Mouse (Mus musculus): ENCODE data around the gene Vps37d.

The Vps37d gene

DNA sequence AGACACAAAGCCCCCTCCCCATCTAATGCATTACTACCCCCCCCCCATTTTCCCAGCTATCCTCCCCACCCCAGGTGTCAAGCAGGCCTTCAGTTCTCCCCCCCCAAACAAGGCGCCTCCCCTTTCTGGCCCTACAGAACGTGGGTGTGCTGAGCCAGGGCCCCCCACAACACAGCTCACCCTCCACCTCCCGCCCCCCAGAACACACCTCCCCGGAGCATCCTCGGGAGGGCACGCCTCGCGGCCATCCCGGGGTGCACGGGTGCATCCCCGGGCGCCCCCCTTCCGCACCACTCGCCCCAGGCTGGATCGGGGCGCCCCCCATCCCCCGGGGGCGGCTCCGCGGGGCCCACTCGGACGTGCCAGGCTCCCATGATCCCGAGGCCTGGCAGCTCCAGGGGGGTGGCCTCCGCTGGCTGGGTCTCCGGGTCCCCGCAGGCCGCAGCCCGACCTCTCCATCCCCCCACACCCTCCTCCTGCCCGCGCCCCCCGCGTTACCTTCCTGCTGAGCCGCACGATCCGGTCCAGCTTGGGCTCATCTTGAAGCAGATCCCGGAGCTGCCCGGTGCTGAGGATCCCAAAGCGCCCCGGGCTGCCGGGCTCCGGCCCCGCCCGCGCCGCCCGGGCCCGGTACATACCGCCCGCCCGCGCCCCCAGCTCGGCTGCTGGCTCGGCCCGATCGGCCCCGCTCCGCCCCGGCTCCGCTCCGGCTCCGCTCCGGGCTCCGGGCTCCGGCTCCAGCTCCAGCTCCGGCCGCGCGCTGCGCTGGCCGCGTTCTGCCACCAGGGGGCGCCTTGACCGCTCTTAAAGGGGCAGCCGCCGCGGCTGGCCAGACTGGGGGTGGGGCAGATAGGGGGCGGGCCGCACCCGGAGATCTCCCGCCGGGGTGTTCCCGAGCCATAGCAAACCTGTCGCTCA lies at the start of gene Vps37d:
Gene Vps37d (minus strand): TSS at position 703 of the 918 bp plus-strand sequence.
- Histone ChIP-seq H3K4me1 (replicated peaks; ENCODE audit: low read depth, low read length) (peaks cover 46% of the 10 kb centered on the region), H3K27me3 (ENCODE audit: insufficient read depth, low read length) (peaks cover 47% of the 10 kb centered on the region), H3K36me3 (ENCODE audit: insufficient read depth, low read length) (no peaks in the 10 kb centered on the region), H3K4me3 (replicated peaks; ENCODE audit: low read length) (peak within 1 kb of the TSS; percentile 89), H3K9me3 (ENCODE audit: low read length) (peaks cover 5% of the 10 kb centered on the region; the same call in 1 of the 2 replicates)
- TF ChIP-seq POU5F1 (IDR thresholded peaks at IDR 0.05; ENCODE audit: borderline replicate concordance, low read length) = no peak
- no peak for TF ChIP-seq CTCF (conservative IDR thresholded peaks at IDR 0.05; ENCODE audit: low read length)
- TF ChIP-seq NANOG (IDR thresholded peaks at IDR 0.05; ENCODE audit: borderline replicate concordance, low read length) = no peak

DNA sequence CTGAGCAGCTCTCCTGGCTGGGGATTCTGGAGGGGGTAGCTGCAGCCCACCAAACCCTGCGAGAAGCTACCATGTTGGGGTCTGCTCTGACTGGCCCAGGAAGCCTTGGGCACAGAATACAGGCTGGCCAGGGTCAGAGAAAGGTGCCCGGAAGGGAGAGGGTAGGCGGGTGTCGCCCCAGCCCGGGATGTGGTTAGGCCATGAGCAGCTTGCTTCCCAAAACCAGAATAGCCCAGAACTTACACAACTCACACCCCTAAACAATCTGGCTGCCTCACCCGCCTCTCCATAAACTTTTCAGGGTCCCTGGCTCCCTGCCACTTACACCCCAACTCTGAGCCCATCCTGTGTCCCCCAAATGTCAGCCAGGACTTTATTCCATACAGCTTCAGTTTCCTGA lies 49.6 kb upstream of the Vps37d start:
- TF ChIP-seq CTCF (conservative IDR thresholded peaks at IDR 0.05; ENCODE audit: low read length) = no peak
- no peak for TF ChIP-seq POU5F1 (IDR thresholded peaks at IDR 0.05; ENCODE audit: borderline replicate concordance, low read length)
- no peak for TF ChIP-seq NANOG (IDR thresholded peaks at IDR 0.05; ENCODE audit: borderline replicate concordance, low read length)
- peaks cover 23% of the 10 kb centered on the region for H3K27me3 ChIP-seq (ENCODE audit: insufficient read depth, low read length)
- H3K9me3 ChIP-seq (ENCODE audit: low read length) = no peaks in the 10 kb centered on the region
- peaks cover 15% of the 10 kb centered on the region for H3K4me1 ChIP-seq (replicated peaks; ENCODE audit: low read depth, low read length)
- no peak overlapping the region for H3K4me3 ChIP-seq (replicated peaks; ENCODE audit: low read length)
- no peaks in the 10 kb centered on the region for H3K36me3 ChIP-seq (ENCODE audit: insufficient read depth, low read length)

DNA sequence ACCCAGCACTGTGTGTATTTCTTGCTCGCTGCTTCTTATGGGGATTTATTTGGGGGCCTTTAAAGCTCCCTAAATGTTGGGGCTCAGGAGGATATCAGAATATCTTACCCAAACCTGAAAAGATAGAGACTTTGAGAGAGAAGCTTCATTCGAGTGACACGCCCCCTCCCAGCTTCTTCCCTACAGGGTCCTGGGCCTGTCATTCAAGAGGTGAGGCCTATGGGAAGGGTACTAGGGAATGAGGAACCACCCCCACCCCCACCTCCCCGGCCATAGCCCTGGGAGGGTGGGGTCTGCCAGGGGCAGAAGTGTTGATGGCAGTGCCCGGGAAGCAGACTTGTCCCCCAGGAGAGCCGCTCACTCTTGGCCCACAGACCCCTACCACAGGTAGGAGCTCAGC lies 48.1 kb upstream of the Vps37d start:
- H3K27me3 ChIP-seq (ENCODE audit: insufficient read depth, low read length) = peaks cover 26% of the 10 kb centered on the region
- peaks cover 19% of the 10 kb centered on the region for H3K4me1 ChIP-seq (replicated peaks; ENCODE audit: low read depth, low read length)
- H3K36me3 ChIP-seq (ENCODE audit: insufficient read depth, low read length) = no peaks in the 10 kb centered on the region
- no peak overlapping the region for H3K4me3 ChIP-seq (replicated peaks; ENCODE audit: low read length)
- H3K9me3 ChIP-seq (ENCODE audit: low read length) = no peaks in the 10 kb centered on the region
- TF ChIP-seq NANOG (IDR thresholded peaks at IDR 0.05; ENCODE audit: borderline replicate concordance, low read length) (no peak), POU5F1 (IDR thresholded peaks at IDR 0.05; ENCODE audit: borderline replicate concordance, low read length) (no peak), CTCF (conservative IDR thresholded peaks at IDR 0.05; ENCODE audit: low read length) (no peak)

DNA sequence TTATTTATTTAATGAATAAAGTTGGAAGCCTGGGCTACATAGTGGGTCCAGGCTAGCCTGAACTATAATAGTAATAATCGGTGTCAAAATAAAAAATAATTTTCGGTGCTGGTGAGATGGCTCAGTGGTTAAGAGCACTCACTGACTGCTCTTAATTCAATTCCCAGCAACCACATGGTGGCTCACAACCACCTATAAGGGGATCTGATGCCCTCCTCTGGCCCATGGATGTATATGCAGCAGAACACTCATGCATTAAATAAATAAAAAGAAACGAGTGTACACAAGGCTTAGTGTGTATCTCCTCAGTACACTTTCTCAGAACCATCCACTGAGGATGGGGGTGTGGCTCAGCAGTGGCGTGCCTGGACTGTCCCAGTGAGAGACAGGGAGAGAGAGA lies 42.7 kb upstream of the Vps37d start:
- no peak for TF ChIP-seq POU5F1 (IDR thresholded peaks at IDR 0.05; ENCODE audit: borderline replicate concordance, low read length)
- TF ChIP-seq CTCF (conservative IDR thresholded peaks at IDR 0.05; ENCODE audit: low read length) = peak; percentile 36
- Histone ChIP-seq H3K36me3 (ENCODE audit: insufficient read depth, low read length) (no peaks in the 10 kb centered on the region), H3K27me3 (ENCODE audit: insufficient read depth, low read length) (peaks cover 26% of the 10 kb centered on the region), H3K9me3 (ENCODE audit: low read length) (no peaks in the 10 kb centered on the region), H3K4me3 (replicated peaks; ENCODE audit: low read length) (no peak overlapping the region), H3K4me1 (replicated peaks; ENCODE audit: low read depth, low read length) (peaks cover 37% of the 10 kb centered on the region)

DNA sequence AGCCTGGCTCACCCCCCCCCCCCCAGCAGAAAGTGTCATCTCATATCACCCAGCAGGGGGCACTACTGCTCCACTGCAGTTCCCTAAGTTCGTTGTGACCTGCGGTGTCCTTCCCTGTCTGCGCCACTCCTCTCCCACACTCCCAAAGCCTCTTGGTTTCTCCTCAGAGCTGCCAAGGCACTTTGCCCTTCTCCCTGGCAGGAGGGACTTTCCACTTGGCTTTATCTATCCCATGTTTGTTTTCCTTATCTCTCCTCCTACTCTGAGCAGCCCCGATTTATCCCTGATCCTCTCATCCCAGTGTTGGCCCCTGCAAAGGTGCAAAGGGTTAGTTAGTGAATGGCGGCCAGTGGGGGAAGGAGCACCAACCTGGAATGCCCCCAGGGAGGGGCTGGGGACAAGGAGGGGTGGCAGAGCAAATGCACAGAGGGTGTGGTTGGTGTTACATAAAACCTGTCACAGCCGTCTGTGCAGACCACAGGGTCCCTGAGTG lies 40.6 kb upstream of the Vps37d start:
- Histone ChIP-seq H3K4me3 (replicated peaks; ENCODE audit: low read length) (0 out of 2 replicates have a peak overlapping the region, but pooled peaks have one; percentile 29), H3K4me1 (replicated peaks; ENCODE audit: low read depth, low read length) (peaks cover 51% of the 10 kb centered on the region), H3K36me3 (ENCODE audit: insufficient read depth, low read length) (no peaks in the 10 kb centered on the region), H3K9me3 (ENCODE audit: low read length) (no peaks in the 10 kb centered on the region), H3K27me3 (ENCODE audit: insufficient read depth, low read length) (peaks cover 24% of the 10 kb centered on the region)
- TF ChIP-seq CTCF (conservative IDR thresholded peaks at IDR 0.05; ENCODE audit: low read length) (peak; percentile 76), POU5F1 (IDR thresholded peaks at IDR 0.05; ENCODE audit: borderline replicate concordance, low read length) (no peak)

DNA sequence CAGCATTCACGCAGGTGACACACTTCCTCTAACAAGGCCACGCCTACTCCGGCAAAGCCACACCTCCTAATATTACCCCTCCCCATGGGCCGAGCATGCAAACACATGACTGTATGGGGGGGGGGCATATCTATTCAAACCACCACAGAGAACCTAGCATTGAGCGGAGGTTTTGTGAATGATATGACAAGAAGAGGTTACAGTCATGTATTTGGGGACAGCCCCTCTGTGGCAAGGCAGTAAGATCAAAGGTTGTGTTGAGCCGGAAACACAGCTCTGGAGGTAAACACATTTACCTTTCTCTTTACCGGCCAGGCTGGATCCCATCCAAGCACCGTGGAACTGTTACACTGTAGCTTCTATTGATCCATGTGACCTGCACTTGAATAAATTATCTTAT lies 37.2 kb upstream of the Vps37d start:
- no peaks in the 10 kb centered on the region for H3K36me3 ChIP-seq (ENCODE audit: insufficient read depth, low read length)
- H3K4me1 ChIP-seq (replicated peaks; ENCODE audit: low read depth, low read length) = peaks cover 39% of the 10 kb centered on the region
- TF ChIP-seq NANOG (IDR thresholded peaks at IDR 0.05; ENCODE audit: borderline replicate concordance, low read length) = no peak
- no peak for TF ChIP-seq CTCF (conservative IDR thresholded peaks at IDR 0.05; ENCODE audit: low read length)
- no peak for TF ChIP-seq POU5F1 (IDR thresholded peaks at IDR 0.05; ENCODE audit: borderline replicate concordance, low read length)
- H3K4me3 ChIP-seq (replicated peaks; ENCODE audit: low read length) = no peak overlapping the region
- peaks cover 14% of the 10 kb centered on the region for H3K27me3 ChIP-seq (ENCODE audit: insufficient read depth, low read length)
- H3K9me3 ChIP-seq (ENCODE audit: low read length) = no peaks in the 10 kb centered on the region

DNA sequence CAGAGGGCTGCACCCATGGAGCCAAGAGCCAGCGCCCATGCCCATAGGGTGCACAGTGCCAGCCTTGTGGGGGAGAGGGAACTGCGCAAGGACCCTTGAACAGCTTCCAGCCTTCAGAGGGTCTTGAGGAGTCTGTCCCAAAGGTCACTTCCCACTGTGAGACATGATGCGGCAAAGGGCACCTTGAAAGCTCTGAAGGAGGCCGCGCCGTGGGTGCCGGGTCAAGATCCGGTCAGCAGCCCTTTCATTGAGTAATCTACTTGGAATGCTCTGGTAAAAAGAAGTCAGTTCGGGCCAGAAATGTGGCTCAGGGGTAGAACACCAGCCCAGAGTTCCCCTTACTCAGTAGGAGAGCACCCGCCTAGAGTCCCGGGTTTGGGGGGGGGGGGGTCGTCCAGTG lies 35.7 kb upstream of the Vps37d start:
- Histone ChIP-seq H3K4me1 (replicated peaks; ENCODE audit: low read depth, low read length) (peaks cover 35% of the 10 kb centered on the region), H3K27me3 (ENCODE audit: insufficient read depth, low read length) (peaks cover 28% of the 10 kb centered on the region), H3K9me3 (ENCODE audit: low read length) (no peaks in the 10 kb centered on the region), H3K36me3 (ENCODE audit: insufficient read depth, low read length) (no peaks in the 10 kb centered on the region), H3K4me3 (replicated peaks; ENCODE audit: low read length) (no peak overlapping the region)
- TF ChIP-seq CTCF (conservative IDR thresholded peaks at IDR 0.05; ENCODE audit: low read length) = no peak
- TF ChIP-seq NANOG (IDR thresholded peaks at IDR 0.05; ENCODE audit: borderline replicate concordance, low read length) = no peak
- no peak for TF ChIP-seq POU5F1 (IDR thresholded peaks at IDR 0.05; ENCODE audit: borderline replicate concordance, low read length)

DNA sequence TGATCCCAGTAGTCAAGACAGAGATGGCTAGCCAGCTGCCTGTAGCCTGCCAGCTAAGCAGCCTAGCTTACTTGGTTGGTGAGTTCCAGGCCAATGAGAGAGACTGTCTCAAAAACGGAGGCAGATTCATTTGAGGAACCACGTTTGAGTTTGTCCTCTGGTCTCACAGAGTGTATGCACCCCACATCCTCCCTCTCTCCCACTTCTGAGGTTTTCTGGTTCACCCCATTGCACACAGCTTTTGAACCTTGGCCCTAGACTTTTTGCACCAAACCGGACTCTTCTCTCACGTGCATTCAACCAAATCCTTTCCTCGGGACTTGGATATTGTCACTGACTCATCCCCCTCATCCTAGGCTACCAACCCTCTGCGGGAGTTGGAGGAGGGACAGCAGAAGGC lies 31.9 kb upstream of the Vps37d start:
- Histone ChIP-seq H3K9me3 (ENCODE audit: low read length) (no peaks in the 10 kb centered on the region), H3K4me3 (replicated peaks; ENCODE audit: low read length) (no peak overlapping the region), H3K27me3 (ENCODE audit: insufficient read depth, low read length) (peaks cover 64% of the 10 kb centered on the region), H3K36me3 (ENCODE audit: insufficient read depth, low read length) (no peaks in the 10 kb centered on the region), H3K4me1 (replicated peaks; ENCODE audit: low read depth, low read length) (peaks cover 43% of the 10 kb centered on the region)
- TF ChIP-seq CTCF (conservative IDR thresholded peaks at IDR 0.05; ENCODE audit: low read length) = no peak
- TF ChIP-seq POU5F1 (IDR thresholded peaks at IDR 0.05; ENCODE audit: borderline replicate concordance, low read length) = no peak
- TF ChIP-seq NANOG (IDR thresholded peaks at IDR 0.05; ENCODE audit: borderline replicate concordance, low read length) = no peak

Measured in E14TG2a.4 (cell line).